Mouse (Mus musculus): ENCODE measurements around the gene Tdrd9.

DNA sequence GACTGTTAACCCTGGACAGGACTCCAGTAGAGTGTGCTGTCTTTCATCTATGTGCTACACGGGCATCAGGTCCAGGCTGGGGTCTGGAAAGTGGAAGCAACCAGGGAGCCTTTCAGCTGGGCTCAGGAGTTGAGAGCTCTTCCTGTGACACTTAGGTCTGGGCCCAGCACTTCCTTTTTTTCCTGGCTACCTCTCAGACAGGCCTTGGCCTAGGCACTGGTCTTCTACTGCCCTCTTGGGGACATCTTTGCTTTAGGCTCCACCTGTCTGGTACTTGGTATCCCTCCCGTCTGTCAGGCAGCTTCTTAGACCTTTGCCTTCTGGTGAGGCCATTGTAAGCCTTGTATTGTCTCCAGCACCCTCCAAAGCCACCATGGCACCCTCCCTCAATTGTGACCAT lies 24.6 kb upstream of the Tdrd9 start:
- TF ChIP-seq POLR2A (IDR thresholded peaks at IDR 0.05; ENCODE audit: borderline replicate concordance, extremely low read depth, insufficient read depth, insufficient read length, poor library complexity, severe bottlenecking), result no peak
- TF ChIP-seq CTCF (IDR thresholded peaks at IDR 0.05; ENCODE audit: borderline replicate concordance, extremely low read depth, insufficient read depth, insufficient read length), result peak; percentile 56; the same call in 1 of the 2 replicates

All from brain, embryonic 14.5 days (tissue).